In genomic region chr3:56763896-56764295, GRCm38 (mm10) we compare ENCODE assay signal across 18 mouse cellular contexts.
A peak's percentile ranks its signal among the peaks of the same experiment; 100 is the strongest.
DNase-seq lines count a peak whose midpoint lies in the region; ATAC-seq and TF ChIP-seq lines count a peak whose summit lies in the region.
"Had no signal": no experiment of that assay in that cellular context is flagged by ENCODE, and none has a peak within 500 bp of the region (broad histone marks: within the 10 kb centered on the region; RNA-seq: fewer than 3 reads in every experiment).

No protein-coding gene starts in this region.

- no peak for TF ChIP-seq CTCF in midbrain, postnatal 0 days (IDR thresholded peaks at IDR 0.05)

- peak; percentile 11 for DNase-seq in cerebellum, adult 11-12 months
- DNase-seq in cerebellum, adult 8-10 months, result no peak
- DNase-seq in midbrain, postnatal 0 days (ENCODE audit: low spot score), result peak; percentile 21
- DNase-seq in midbrain, embryonic 11.5 days (ENCODE audit: low spot score, missing footprints), result no peak
- DNase-seq in cerebellum, postnatal 25 days, result peak; percentile 22 to 36
- DNase-seq in thymus, postnatal 36 days, result no peak
- DNase-seq: adrenal gland, postnatal 14 days; forebrain, postnatal 0 days; gastrocnemius, postnatal 14 days; heart, adult 2 months; heart, postnatal 14 days had no signal

- no peak overlapping the region for H3K4me3 ChIP-seq in midbrain, postnatal 0 days (ENCODE audit: low read depth, low read length)
- H3K4me3 ChIP-seq in midbrain, embryonic 11.5 days (ENCODE audit: low read depth, low read length), result no peak overlapping the region
- H3K4me3 ChIP-seq in midbrain, embryonic 15.5 days, result no peak overlapping the region
- H3K4me3 ChIP-seq: embryonic facial prominence, embryonic 10.5 days; forebrain, embryonic 13.5 days; heart, adult 2 months; heart, embryonic 15.5 days had no signal

- no peak overlapping the region for H3K4me2 ChIP-seq in midbrain, postnatal 0 days (ENCODE audit: low read depth, low read length, poor library complexity, severe bottlenecking)
- no peak overlapping the region for H3K4me2 ChIP-seq in midbrain, embryonic 11.5 days
- no peak overlapping the region for H3K4me2 ChIP-seq in midbrain, embryonic 15.5 days
- H3K4me2 ChIP-seq: forebrain, embryonic 13.5 days; heart, embryonic 11.5 days; heart, embryonic 15.5 days; hindbrain, embryonic 14.5 days had no signal

- no peaks in the 10 kb centered on the region for H3K27me3 ChIP-seq in midbrain, postnatal 0 days (ENCODE audit: insufficient read depth, low read length)
- no peaks in the 10 kb centered on the region for H3K27me3 ChIP-seq in midbrain, embryonic 11.5 days (ENCODE audit: control insufficient read depth, insufficient read depth, low read length)
- H3K27me3 ChIP-seq in midbrain, embryonic 15.5 days (replicated peaks), result no peaks in the 10 kb centered on the region
- H3K27me3 ChIP-seq: forebrain, embryonic 13.5 days; heart, embryonic 15.5 days had no signal

- WGBS in midbrain, postnatal 0 days, result 83% methylated on average over 6 of the region's 6 CpGs
- 84% methylated on average over 6 of the region's 6 CpGs for WGBS in midbrain, embryonic 11.5 days
- 79% methylated on average over 6 of the region's 6 CpGs for WGBS in midbrain, embryonic 15.5 days

- H3K36me3 ChIP-seq in midbrain, postnatal 0 days (ENCODE audit: insufficient read depth, low read length), result no peaks in the 10 kb centered on the region
- no peaks in the 10 kb centered on the region for H3K36me3 ChIP-seq in midbrain, embryonic 11.5 days (ENCODE audit: control insufficient read depth, insufficient read depth, low read length)
- no peaks in the 10 kb centered on the region for H3K36me3 ChIP-seq in midbrain, embryonic 15.5 days (replicated peaks)
- H3K36me3 ChIP-seq: embryonic facial prominence, embryonic 10.5 days; heart, embryonic 15.5 days had no signal

- H3K4me1 ChIP-seq in midbrain, postnatal 0 days (ENCODE audit: insufficient read depth, low read length), result no peaks in the 10 kb centered on the region
- no peaks in the 10 kb centered on the region for H3K4me1 ChIP-seq in midbrain, embryonic 11.5 days (ENCODE audit: control insufficient read depth, insufficient read depth, low read length)
- no peaks in the 10 kb centered on the region for H3K4me1 ChIP-seq in midbrain, embryonic 15.5 days
- H3K4me1 ChIP-seq: embryonic facial prominence, embryonic 10.5 days; forebrain, embryonic 13.5 days; heart, embryonic 15.5 days had no signal

- no peak for ATAC-seq in midbrain, postnatal 0 days (ENCODE audit: low FRiP score)
- no peak for ATAC-seq in midbrain, embryonic 11.5 days (ENCODE audit: low FRiP score)
- no peak for ATAC-seq in midbrain, embryonic 15.5 days (replicated peaks)
- ATAC-seq: forebrain, embryonic 13.5 days; forebrain, postnatal 0 days; intestine, embryonic 16.5 days had no signal

- no peak overlapping the region for H3K9ac ChIP-seq in midbrain, postnatal 0 days (replicated peaks; ENCODE audit: low read length, poor library complexity, severe bottlenecking)
- no peak overlapping the region for H3K9ac ChIP-seq in midbrain, embryonic 11.5 days (ENCODE audit: low read length)
- H3K9ac ChIP-seq in midbrain, embryonic 15.5 days, result no peak overlapping the region
- H3K9ac ChIP-seq: forebrain, embryonic 13.5 days; forebrain, postnatal 0 days; heart, embryonic 15.5 days; hindbrain, embryonic 14.5 days had no signal

- no peak overlapping the region for H3K27ac ChIP-seq in midbrain, postnatal 0 days (ENCODE audit: low read depth, low read length)
- H3K27ac ChIP-seq in midbrain, embryonic 11.5 days (ENCODE audit: low read depth, low read length), result no peak overlapping the region
- H3K27ac ChIP-seq in midbrain, embryonic 15.5 days, result no peak overlapping the region
- H3K27ac ChIP-seq: embryonic facial prominence, embryonic 10.5 days; forebrain, embryonic 13.5 days; heart, adult 2 months; heart, embryonic 15.5 days; hindbrain, embryonic 14.5 days had no signal

- no peaks in the 10 kb centered on the region for H3K9me3 ChIP-seq in midbrain, postnatal 0 days (ENCODE audit: low read length)
- H3K9me3 ChIP-seq in midbrain, embryonic 11.5 days (ENCODE audit: control insufficient read depth, low read length), result no peaks in the 10 kb centered on the region
- H3K9me3 ChIP-seq in midbrain, embryonic 15.5 days, result no peaks in the 10 kb centered on the region
- H3K9me3 ChIP-seq: embryonic facial prominence, embryonic 10.5 days; forebrain, embryonic 13.5 days; heart, embryonic 15.5 days had no signal

Comparison
In these comparisons a context has a peak if more than half of its experiments do, and no peak if none do; other contexts are left out.
1. DNase-seq: peak in cerebellum, adult 11-12 months (single experiment), midbrain, postnatal 0 days (single experiment) and cerebellum, postnatal 25 days (2 of 2); none in cerebellum, adult 8-10 months (single experiment), midbrain, embryonic 11.5 days (single experiment) and thymus, postnatal 36 days (0 of 2).